Mouse (Mus musculus): ENCODE results near the gene Npr1. TPM values are rescaled to one million over a fixed set of nuclear protein-coding genes. Genes with fewer than 3 reads are reported as not detected.

Gene Npr1
- 1.4 TPM for polyA plus RNA-seq (2014; fragmentation: Illumina TruSeq; extraction: RNeasy Lipid Tissue Mini Kit (QIAGEN cat#74804); ENCODE audit: low replicate concordance)

DNA sequence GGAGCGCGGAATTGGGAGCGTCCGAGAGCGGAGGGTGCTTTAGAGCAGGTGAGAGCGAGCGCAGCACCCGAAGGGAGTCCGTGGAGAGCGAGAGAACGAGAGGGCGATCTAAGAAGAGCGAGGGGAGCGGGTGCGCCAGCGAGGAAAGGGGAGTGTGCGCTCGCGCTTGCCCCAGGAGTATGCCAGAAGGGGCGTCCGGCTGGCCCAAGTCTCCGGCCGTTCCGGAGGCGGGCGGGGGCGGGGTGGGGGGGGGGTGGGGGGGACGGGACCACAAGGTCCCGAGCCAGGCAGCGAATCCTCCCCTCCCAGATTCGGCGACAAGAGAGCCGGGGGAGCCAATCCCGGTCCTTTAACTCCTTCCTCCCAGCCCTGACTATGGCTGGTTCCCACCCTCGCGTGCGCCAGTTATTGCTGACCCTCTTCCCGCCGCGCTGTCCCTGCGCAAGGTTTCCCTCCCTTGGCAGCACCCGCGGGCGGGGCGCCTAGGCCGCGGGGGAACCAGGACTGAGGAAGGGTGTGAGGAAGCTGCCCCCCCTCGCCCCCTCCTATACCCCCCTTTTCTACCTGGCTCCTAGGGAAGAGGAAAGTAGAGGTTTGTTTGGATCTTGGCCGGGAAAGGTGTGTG is at the start of gene Npr1:
Gene Npr1 (minus strand): TSS at position 181 of the 625 bp plus-strand sequence.

DNA sequence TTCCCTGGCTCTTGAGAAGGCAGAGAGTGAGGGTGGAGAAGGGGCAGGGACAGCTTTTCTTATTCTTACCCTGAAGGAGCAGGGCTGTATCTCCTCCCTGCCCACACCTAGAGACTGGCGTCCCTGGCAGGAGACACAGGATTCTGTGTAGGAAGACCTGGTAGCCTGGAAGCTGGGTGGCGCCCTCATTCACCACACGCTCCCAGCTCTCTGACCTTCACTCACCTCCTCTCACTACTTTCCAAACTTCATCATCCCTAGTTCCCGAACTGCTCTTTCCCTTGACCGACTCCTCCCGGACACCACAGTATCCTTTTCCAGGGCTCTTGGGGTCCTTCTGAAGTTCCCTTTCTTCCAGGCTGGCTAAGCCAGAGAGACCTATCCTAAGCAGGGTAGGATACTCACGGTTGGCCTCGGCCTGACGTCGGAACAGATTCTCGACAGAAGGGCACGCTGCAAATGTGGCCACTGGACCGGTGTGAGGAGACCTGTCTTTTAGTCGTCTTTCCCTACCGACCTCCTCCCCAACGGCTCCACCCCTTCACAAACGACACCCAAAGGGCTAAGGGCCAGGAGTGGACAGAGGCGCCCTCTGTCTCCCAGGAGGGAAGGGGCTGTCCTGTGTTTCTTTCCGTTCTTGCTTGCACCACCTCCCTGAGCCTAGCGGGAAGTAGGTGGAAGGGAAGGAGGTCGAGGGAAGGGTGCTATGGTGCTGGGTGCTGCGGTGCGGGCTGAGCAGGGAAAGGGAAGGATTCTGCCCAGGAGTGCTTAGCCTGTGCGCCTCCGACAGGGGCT is 48.3 kb upstream of the Npr1 start, which contains the start of the genes S100a1 and S100a13:
Gene S100a1 (minus strand): TSS at position 597 of the 795 bp plus-strand sequence.
Gene S100a13 (plus strand): TSS at position 640 of the 795 bp plus-strand sequence.

DNA sequence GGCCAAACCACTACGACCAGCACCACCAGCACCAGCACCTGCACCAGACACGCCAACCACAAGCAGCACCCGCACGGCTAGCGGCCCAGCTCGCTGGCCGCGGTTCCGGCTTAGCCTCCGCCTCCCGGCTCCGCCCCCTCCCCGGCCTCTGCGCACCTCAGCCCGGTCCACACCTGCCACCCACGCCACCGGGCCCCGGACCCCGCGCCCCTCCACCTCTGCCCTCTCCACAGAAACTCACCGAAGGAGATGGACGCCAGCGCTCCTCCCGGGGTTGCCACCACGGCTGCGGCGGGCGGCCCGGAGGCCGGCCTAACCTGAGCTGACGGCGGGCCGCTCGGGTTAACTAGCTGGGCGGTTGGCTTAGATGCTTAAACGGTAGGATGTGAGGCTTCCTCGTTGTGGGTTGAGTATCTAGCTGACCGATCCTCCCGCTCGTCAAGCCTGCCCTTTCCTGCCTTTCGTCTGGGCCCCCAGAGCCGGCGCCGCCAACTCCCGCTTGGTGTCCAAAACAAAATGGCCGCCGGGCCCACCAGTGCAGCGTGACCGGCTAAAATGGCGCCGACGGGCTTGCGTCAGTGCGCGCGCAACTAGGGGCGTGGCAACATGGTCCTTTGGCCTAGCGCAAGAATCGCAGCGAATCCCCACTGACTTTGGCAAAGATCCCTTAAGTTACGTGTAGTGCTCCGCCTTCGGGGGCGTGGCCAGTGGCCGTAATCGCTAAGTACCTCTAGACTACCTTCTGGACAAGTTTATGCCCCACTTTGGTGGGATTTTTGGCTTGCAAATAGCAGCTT is 43.5 kb upstream of the Npr1 start, which contains the start of gene Chtop:
Gene Chtop (minus strand): TSS at position 549 of the 797 bp plus-strand sequence.

DNA sequence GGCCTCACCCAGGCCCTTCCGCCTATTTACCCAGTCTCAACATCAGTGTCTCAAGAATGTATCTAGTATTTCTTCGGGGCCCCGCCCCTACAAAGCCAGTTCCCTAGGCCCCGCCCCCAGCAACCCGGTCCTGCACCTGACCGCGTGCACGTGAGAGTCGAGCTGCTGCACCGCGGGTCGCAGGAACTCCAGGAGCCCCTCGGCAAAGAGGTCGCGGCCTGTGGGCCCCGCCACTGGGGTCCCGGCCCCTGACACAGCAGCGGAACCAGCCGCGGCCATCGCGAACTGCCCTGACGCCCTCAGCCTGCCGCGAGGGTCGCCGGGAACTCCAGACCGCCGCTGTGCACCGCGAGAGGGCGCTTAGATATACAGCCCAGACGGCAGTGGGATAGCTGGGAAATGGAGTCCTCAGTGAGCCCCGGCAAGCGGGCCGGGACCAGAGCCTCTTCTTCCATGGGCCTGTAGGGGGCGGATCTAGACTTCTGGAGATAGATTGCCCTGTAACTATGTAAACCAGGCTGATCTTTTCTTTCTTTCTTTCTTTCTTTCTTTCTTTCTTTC is 25.1 kb upstream of the Npr1 start, which contains the start of gene Snapin:
Gene Snapin (minus strand): TSS at position 338 of the 561 bp plus-strand sequence.

DNA sequence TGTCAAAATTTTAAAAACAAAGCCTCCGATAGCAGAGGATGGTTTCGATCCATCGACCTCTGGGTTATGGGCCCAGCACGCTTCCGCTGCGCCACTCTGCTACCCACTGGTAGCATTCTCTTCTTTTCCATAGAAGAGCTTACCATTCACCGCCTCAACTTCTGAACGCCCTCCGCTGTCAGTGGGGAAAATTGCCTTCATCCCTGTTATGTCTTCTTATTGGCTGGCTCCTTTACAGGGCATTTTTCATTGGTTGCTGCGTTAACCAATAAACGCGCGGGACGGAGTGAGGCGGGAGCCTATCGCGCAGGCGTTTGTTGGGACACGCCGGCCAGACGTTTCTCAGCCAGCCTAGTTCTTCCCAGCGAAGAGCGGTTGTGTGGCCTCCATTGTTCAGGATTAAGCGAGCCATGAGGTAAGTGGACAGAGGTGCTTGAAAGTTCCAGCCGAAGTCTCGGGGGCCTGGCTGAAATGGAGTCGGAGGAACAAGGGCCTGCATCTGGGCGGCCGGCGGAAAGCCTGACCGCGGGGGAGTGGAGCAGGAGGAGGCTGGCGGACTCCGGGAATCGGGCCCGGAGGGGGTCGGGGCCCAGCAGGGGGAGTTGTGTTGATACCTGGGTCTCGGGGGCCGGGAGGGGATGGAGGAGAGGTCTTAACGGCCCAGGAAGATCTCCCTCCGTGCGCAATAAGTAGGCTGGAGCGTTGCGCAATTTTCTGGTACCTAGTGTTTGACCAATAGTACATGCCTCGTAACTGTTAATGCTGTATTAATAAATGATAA is 10.4 kb upstream of the Npr1 start, which contains the start of gene Ilf2:
Gene Ilf2 (plus strand): TSS at position 296 of the 781 bp plus-strand sequence.

DNA sequence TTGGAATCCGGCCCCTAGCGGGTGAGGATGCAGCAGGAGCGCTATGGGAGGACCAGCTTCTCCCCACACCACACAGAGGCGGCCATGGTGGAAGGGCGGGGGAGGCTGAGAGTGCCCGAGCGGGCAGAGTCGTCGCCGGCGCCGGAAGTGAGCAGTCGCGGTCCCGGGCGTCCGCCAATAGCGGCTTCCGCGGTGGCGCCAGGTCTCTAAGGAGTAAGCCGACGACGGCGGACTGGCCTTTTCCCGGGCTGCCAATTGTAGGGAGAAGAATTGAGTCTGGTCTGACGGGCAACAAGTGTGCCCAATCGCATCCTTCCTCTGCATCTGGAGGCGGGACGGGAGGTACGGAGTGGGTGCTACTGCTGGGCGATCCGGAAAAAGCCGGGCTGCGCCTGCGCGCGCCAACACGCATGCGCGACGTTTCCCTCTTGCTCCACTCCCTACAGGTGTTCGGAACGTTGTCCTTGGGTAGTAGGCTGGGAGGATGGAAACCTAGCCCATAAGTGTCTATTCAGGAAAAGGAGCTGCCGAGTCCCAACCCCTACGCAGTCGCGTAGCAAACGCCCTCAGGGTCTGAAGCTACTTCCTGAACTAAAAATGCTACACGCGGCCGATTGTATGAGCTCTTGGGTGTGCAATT is 32.2 kb downstream of the Npr1 start, which contains the start of gene Ints3:
Gene Ints3 (minus strand): TSS at position 242 of the 640 bp plus-strand sequence.

Other genes starting within 250 kb of the Npr1 start
- 152 TPM for gene Jtb, start 234.3 kb downstream of the Npr1 start, polyA plus RNA-seq (2014; fragmentation: Illumina TruSeq; extraction: RNeasy Lipid Tissue Mini Kit (QIAGEN cat#74804); ENCODE audit: low replicate concordance)
- 3.1 TPM for gene Creb3l4, start 222.4 kb downstream of the Npr1 start, polyA plus RNA-seq (2014; fragmentation: Illumina TruSeq; extraction: RNeasy Lipid Tissue Mini Kit (QIAGEN cat#74804); ENCODE audit: low replicate concordance)
- 62.4 TPM for gene Slc39a1, start 217.7 kb downstream of the Npr1 start, polyA plus RNA-seq (2014; fragmentation: Illumina TruSeq; extraction: RNeasy Lipid Tissue Mini Kit (QIAGEN cat#74804); ENCODE audit: low replicate concordance)
- 10.5 TPM for gene Crtc2, start 211.7 kb downstream of the Npr1 start, polyA plus RNA-seq (2014; fragmentation: Illumina TruSeq; extraction: RNeasy Lipid Tissue Mini Kit (QIAGEN cat#74804); ENCODE audit: low replicate concordance)
- 0.48 TPM for gene Dennd4b, start 200.7 kb downstream of the Npr1 start, polyA plus RNA-seq (2014; fragmentation: Illumina TruSeq; extraction: RNeasy Lipid Tissue Mini Kit (QIAGEN cat#74804); ENCODE audit: low replicate concordance)
- 20.5 TPM for gene Gatad2b, start 172.7 kb downstream of the Npr1 start, polyA plus RNA-seq (2014; fragmentation: Illumina TruSeq; extraction: RNeasy Lipid Tissue Mini Kit (QIAGEN cat#74804); ENCODE audit: low replicate concordance)
- gene Slc27a3, start 75.9 kb downstream of the Npr1 start, polyA plus RNA-seq (2014; fragmentation: Illumina TruSeq; extraction: RNeasy Lipid Tissue Mini Kit (QIAGEN cat#74804); ENCODE audit: low replicate concordance): not detected
- gene Ints3, start 32.2 kb downstream of the Npr1 start, polyA plus RNA-seq (2014; fragmentation: Illumina TruSeq; extraction: RNeasy Lipid Tissue Mini Kit (QIAGEN cat#74804); ENCODE audit: low replicate concordance): 8.9 TPM
- gene Ilf2, start 10.3 kb upstream of the Npr1 start, polyA plus RNA-seq (2014; fragmentation: Illumina TruSeq; extraction: RNeasy Lipid Tissue Mini Kit (QIAGEN cat#74804); ENCODE audit: low replicate concordance): 30.4 TPM
- gene Snapin, start 25.2 kb upstream of the Npr1 start, polyA plus RNA-seq (2014; fragmentation: Illumina TruSeq; extraction: RNeasy Lipid Tissue Mini Kit (QIAGEN cat#74804); ENCODE audit: low replicate concordance): 32.7 TPM
- 112 TPM for gene Chtop, start 43.6 kb upstream of the Npr1 start, polyA plus RNA-seq (2014; fragmentation: Illumina TruSeq; extraction: RNeasy Lipid Tissue Mini Kit (QIAGEN cat#74804); ENCODE audit: low replicate concordance)
- gene S100a1, start 48.5 kb upstream of the Npr1 start, polyA plus RNA-seq (2014; fragmentation: Illumina TruSeq; extraction: RNeasy Lipid Tissue Mini Kit (QIAGEN cat#74804); ENCODE audit: low replicate concordance): 27.6 TPM
- 2.8 TPM for gene S100a13, start 48.6 kb upstream of the Npr1 start, polyA plus RNA-seq (2014; fragmentation: Illumina TruSeq; extraction: RNeasy Lipid Tissue Mini Kit (QIAGEN cat#74804); ENCODE audit: low replicate concordance)
- not detected for gene S100a14, start 61.0 kb upstream of the Npr1 start, polyA plus RNA-seq (2014; fragmentation: Illumina TruSeq; extraction: RNeasy Lipid Tissue Mini Kit (QIAGEN cat#74804); ENCODE audit: low replicate concordance)
- gene S100a16, start 71.4 kb upstream of the Npr1 start, polyA plus RNA-seq (2014; fragmentation: Illumina TruSeq; extraction: RNeasy Lipid Tissue Mini Kit (QIAGEN cat#74804); ENCODE audit: low replicate concordance): 9.7 TPM
- not detected for gene S100a3, start 94.7 kb upstream of the Npr1 start, polyA plus RNA-seq (2014; fragmentation: Illumina TruSeq; extraction: RNeasy Lipid Tissue Mini Kit (QIAGEN cat#74804); ENCODE audit: low replicate concordance)
- not detected for gene S100a2, start 124.4 kb upstream of the Npr1 start, polyA plus RNA-seq (2014; fragmentation: Illumina TruSeq; extraction: RNeasy Lipid Tissue Mini Kit (QIAGEN cat#74804); ENCODE audit: low replicate concordance)
- gene Gm42674, start 136.0 kb upstream of the Npr1 start, polyA plus RNA-seq (2014; fragmentation: Illumina TruSeq; extraction: RNeasy Lipid Tissue Mini Kit (QIAGEN cat#74804); ENCODE audit: low replicate concordance): not detected
- not detected for gene S100a4, start 137.9 kb upstream of the Npr1 start, polyA plus RNA-seq (2014; fragmentation: Illumina TruSeq; extraction: RNeasy Lipid Tissue Mini Kit (QIAGEN cat#74804); ENCODE audit: low replicate concordance)
- gene S100a5, start 142.7 kb upstream of the Npr1 start, polyA plus RNA-seq (2014; fragmentation: Illumina TruSeq; extraction: RNeasy Lipid Tissue Mini Kit (QIAGEN cat#74804); ENCODE audit: low replicate concordance): not detected
- 8.6 TPM for gene S100a6, start 147.0 kb upstream of the Npr1 start, polyA plus RNA-seq (2014; fragmentation: Illumina TruSeq; extraction: RNeasy Lipid Tissue Mini Kit (QIAGEN cat#74804); ENCODE audit: low replicate concordance)
- not detected for gene S100a7a, start 188.2 kb upstream of the Npr1 start, polyA plus RNA-seq (2014; fragmentation: Illumina TruSeq; extraction: RNeasy Lipid Tissue Mini Kit (QIAGEN cat#74804); ENCODE audit: low replicate concordance)
- not detected for gene S100a8, start 203.1 kb upstream of the Npr1 start, polyA plus RNA-seq (2014; fragmentation: Illumina TruSeq; extraction: RNeasy Lipid Tissue Mini Kit (QIAGEN cat#74804); ENCODE audit: low replicate concordance)
- not detected for gene S100a9, start 229.9 kb upstream of the Npr1 start, polyA plus RNA-seq (2014; fragmentation: Illumina TruSeq; extraction: RNeasy Lipid Tissue Mini Kit (QIAGEN cat#74804); ENCODE audit: low replicate concordance)

All from small intestine, adult 10 weeks (tissue).